In the genomic region with DNA sequence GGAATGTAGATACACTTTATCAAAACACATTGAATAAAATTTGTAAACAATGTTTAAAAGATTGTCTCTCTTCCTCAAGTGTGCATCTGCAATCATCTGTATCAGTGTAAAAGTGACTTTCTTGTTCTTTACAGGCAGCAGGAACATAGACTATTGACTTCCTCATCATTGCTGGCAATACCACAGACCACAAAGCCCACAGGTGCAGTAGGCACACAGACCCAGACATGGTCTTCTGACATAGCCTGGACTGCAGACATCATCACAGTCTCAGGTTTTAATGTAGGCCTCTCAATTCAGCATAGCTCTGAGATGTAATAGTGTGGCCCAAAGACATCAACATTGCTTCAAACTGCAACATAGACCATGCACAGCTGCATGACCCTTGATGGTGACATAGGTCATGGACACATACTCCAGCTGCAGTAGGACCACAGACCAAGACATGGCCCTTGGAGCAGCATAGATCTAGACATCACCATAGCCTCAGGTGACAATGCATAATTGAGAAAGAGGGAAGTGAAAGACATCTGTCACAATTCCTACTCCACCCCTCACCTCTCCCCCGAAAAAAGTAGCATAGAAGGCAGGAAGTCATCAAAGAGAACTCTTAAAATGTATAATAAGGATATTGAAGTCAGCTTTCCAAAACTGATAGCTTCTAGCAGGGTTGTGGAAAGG, we compare ENCODE assay signal across 20 mouse cellular contexts.
DNase-seq lines count a peak whose midpoint lies in the region; ATAC-seq lines count a peak whose summit lies in the region.
"Had no signal": no experiment of that assay in that cellular context is flagged by ENCODE, and none has a peak within 500 bp of the region (broad histone marks: within the 10 kb centered on the region; RNA-seq: fewer than 3 reads in every experiment).

No protein-coding gene starts in this region.

- DNase-seq in thymus, postnatal 0 days (ENCODE audit: low spot score), result peak; percentile 34
- DNase-seq in thymus, adult 18-20 months, result no peak
- peak; percentile 33 for DNase-seq in splenic B cell, adult 2 months (ENCODE audit: low read depth, low spot score)
- DNase-seq in frontal cortex, postnatal 36 days (ENCODE audit: low spot score in 2 of 2), result no peak
- DNase-seq in kidney, postnatal 25 days, result no peak
- no peak for DNase-seq in adrenal gland, adult (ENCODE audit: inconsistent age in 2 of 2, low spot score in 1 of 2)
- DNase-seq: adrenal gland, postnatal 10 days; cerebellum, adult 11 months; cerebellum, adult 8-10 months; cerebellum, postnatal 14 days; gastrocnemius, postnatal 14 days; heart, postnatal 4 days had no signal

- no peaks in the 10 kb centered on the region for H3K27me3 ChIP-seq in splenic B cell, adult 2 months (ENCODE audit: control insufficient read depth, insufficient read depth, low read length, poor library complexity, severe bottlenecking)
- H3K27me3 ChIP-seq: embryonic facial prominence, embryonic 12.5 days; forebrain, embryonic 12.5 days; heart, embryonic 12.5 days; hindbrain, embryonic 13.5 days; intestine, embryonic 15.5 days had no signal

- ATAC-seq in common myeloid progenitor, adult 5-6 weeks (replicated peaks; ENCODE audit: low read depth, poor library complexity, severe bottlenecking), result peak; percentile 71
- peak; percentile 65 for ATAC-seq in megakaryocyte progenitor cell, adult 5-6 weeks (replicated peaks; ENCODE audit: poor library complexity)
- ATAC-seq: forebrain, embryonic 16.5 days; intestine, embryonic 15.5 days had no signal

- no peaks in the 10 kb centered on the region for H3K36me3 ChIP-seq in splenic B cell, adult 2 months (ENCODE audit: control insufficient read depth, insufficient read depth, low read length, poor library complexity, severe bottlenecking)
- H3K36me3 ChIP-seq: embryonic facial prominence, embryonic 12.5 days; forebrain, embryonic 12.5 days; heart, embryonic 12.5 days; hindbrain, embryonic 13.5 days; intestine, embryonic 15.5 days had no signal

Comparison
In these comparisons a context has a peak if more than half of its experiments do, and no peak if none do; other contexts are left out.
1. DNase-seq: peak in thymus, postnatal 0 days (single experiment) and splenic B cell, adult 2 months (single experiment); none in thymus, adult 18-20 months (0 of 2), frontal cortex, postnatal 36 days (0 of 2), kidney, postnatal 25 days (0 of 2) and adrenal gland, adult (0 of 2).